In genomic region chr11:76178726-76179494, GRCm38 (mm10) we compare ENCODE assay signal across 8 mouse cellular contexts. TPM values are rescaled to one million over a fixed set of nuclear protein-coding genes. Genes with fewer than 3 reads are reported as not detected.
DNase-seq lines count a peak whose midpoint lies in the region; ATAC-seq and TF ChIP-seq lines count a peak whose summit lies in the region.

No protein-coding gene starts in this region.

- no peaks in the 10 kb centered on the region for H3K9me3 ChIP-seq in E14TG2a.4 (ENCODE audit: low read length)
- H3K9me3 ChIP-seq in embryonic facial prominence, embryonic 13.5 days = no peaks in the 10 kb centered on the region

- 2% methylated on average over 28 of the region's 28 CpGs for WGBS in embryonic facial prominence, embryonic 13.5 days

- H3K4me2 ChIP-seq in embryonic facial prominence, embryonic 13.5 days = peak overlapping the region; percentile 95

- peak overlapping the region; percentile 64 for H3K27ac ChIP-seq in embryonic facial prominence, embryonic 13.5 days

- H3K27me3 ChIP-seq in E14TG2a.4 (ENCODE audit: insufficient read depth, low read length) = no peaks in the 10 kb centered on the region
- H3K27me3 ChIP-seq in embryonic facial prominence, embryonic 13.5 days = no peaks in the 10 kb centered on the region

- no peak for TF ChIP-seq CTCF in E14TG2a.4 (conservative IDR thresholded peaks at IDR 0.05; ENCODE audit: low read length)

- H3K4me1 ChIP-seq in E14TG2a.4 (replicated peaks; ENCODE audit: low read depth, low read length) = peaks cover 15% of the 10 kb centered on the region
- H3K4me1 ChIP-seq in embryonic facial prominence, embryonic 13.5 days = peaks cover 13% of the 10 kb centered on the region

- H3K9ac ChIP-seq in embryonic facial prominence, embryonic 13.5 days = peak overlapping the region; percentile 81

- DNase-seq in adrenal gland, adult 8-10 months = peak; percentile 10
- peak; percentile 34 to 37 for DNase-seq in layer of hippocampus, postnatal 10 days (ENCODE audit: low spot score in 2 of 2)
- peak; percentile 35 for DNase-seq in lung, postnatal 36 days
- peak; percentile 67 to 71 for DNase-seq in right cerebral cortex, postnatal 10 days (ENCODE audit: low spot score in 2 of 2)
- no peak for DNase-seq in natural killer cell, adult 2 months (ENCODE audit: low spot score in 2 of 2)

- peak overlapping the region; percentile 97 for H3K4me3 ChIP-seq in E14TG2a.4 (replicated peaks; ENCODE audit: low read length)
- H3K4me3 ChIP-seq in embryonic facial prominence, embryonic 13.5 days = peak overlapping the region; percentile 88

- 0 out of 2 replicates have a peak, but pooled peaks have one; percentile 26 for ATAC-seq in embryonic facial prominence, embryonic 13.5 days (ENCODE audit: insufficient number of reproducible peaks, insufficient read depth, low FRiP score, low TSS enrichment, low read depth)
- peak; percentile 47 to 70 for ATAC-seq in hematopoietic stem cell, adult 5-6 weeks (replicated peaks in 1 of 2; ENCODE audit: insufficient read depth in 1 of 2, low FRiP score in 2 of 2, low TSS enrichment in 1 of 2, low read depth in 1 of 2, poor library complexity in 2 of 2, severe bottlenecking in 2 of 2)

- H3K36me3 ChIP-seq in E14TG2a.4 (ENCODE audit: insufficient read depth, low read length) = peaks cover 15% of the 10 kb centered on the region
- H3K36me3 ChIP-seq in embryonic facial prominence, embryonic 13.5 days = peaks cover 5% of the 10 kb centered on the region

RNA-seq across cellular contexts. Expression of gene Vps53, which starts 0.5 kb away (rescaled TPM):
- total RNA-seq in adrenal gland, adult 8-10 months (2022) = 10 to 100 TPM; 53.9 to 64.1 (median 55.8) TPM
- 36.5 and 38.5 TPM in 2 replicates for polyA plus RNA-seq in embryonic facial prominence, embryonic 13.5 days (2015; fragmentation: Nextera tagmentation; extraction: Ambion mirVana)
- 38.3 and 47.8 TPM in 2 replicates for total RNA-seq in hematopoietic stem cell, adult 5-6 weeks (2017)
- 10 to 100 TPM; 75.2 to 75.6 TPM for total RNA-seq in layer of hippocampus, postnatal 10 days (2021)

RNA-seq across cellular contexts. Expression of gene Fam57a, which starts 0.6 kb away (rescaled TPM):
- total RNA-seq in adrenal gland, adult 8-10 months (2022) = 1 to 10 TPM; 4.4 to 7.7 (median 5.7) TPM
- 20.7 and 20.8 TPM in 2 replicates for polyA plus RNA-seq in embryonic facial prominence, embryonic 13.5 days (2015; fragmentation: Nextera tagmentation; extraction: Ambion mirVana)
- 3.4 and 5.3 TPM in 2 replicates for total RNA-seq in hematopoietic stem cell, adult 5-6 weeks (2017)
- 10 to 100 TPM; 20.2 to 22.3 TPM for total RNA-seq in layer of hippocampus, postnatal 10 days (2021)

RNA-seq across cellular contexts. Expression of gene Dbil5, which starts 38.5 kb away (rescaled TPM):
- under 1 TPM in 1 of 4 experiments, not detected in 3; 0.46 TPM for total RNA-seq in adrenal gland, adult 8-10 months (2022)
- 0.65 TPM in 1 of 2 replicates, not detected in the other for polyA plus RNA-seq in embryonic facial prominence, embryonic 13.5 days (2015; fragmentation: Nextera tagmentation; extraction: Ambion mirVana)
- 0.65 and 1.1 TPM in 2 replicates for total RNA-seq in hematopoietic stem cell, adult 5-6 weeks (2017)
- 1 to 10 TPM in 1 of 2 experiments, under 1 TPM in 1; 0.69 to 1.3 TPM for total RNA-seq in layer of hippocampus, postnatal 10 days (2021)

RNA-seq across cellular contexts. Expression of gene Gemin4, which starts 38.6 kb away (rescaled TPM):
- total RNA-seq in adrenal gland, adult 8-10 months (2022) = 10 to 100 TPM in 3 of 4 experiments, 1 to 10 TPM in 1; 8.9 to 13.9 (median 10.9) TPM
- polyA plus RNA-seq in embryonic facial prominence, embryonic 13.5 days (2015; fragmentation: Nextera tagmentation; extraction: Ambion mirVana) = 27.3 and 33.8 TPM in 2 replicates
- 20.7 and 37.8 TPM in 2 replicates for total RNA-seq in hematopoietic stem cell, adult 5-6 weeks (2017)
- 10 to 100 TPM; 11.5 to 11.6 TPM for total RNA-seq in layer of hippocampus, postnatal 10 days (2021)

Comparison
In these comparisons a context has a peak if more than half of its experiments do, and no peak if none do; other contexts are left out.
1. DNase-seq: peak in adrenal gland, adult 8-10 months (single experiment), layer of hippocampus, postnatal 10 days (2 of 2), lung, postnatal 36 days (single experiment) and right cerebral cortex, postnatal 10 days (2 of 2); none in natural killer cell, adult 2 months (0 of 2).